Mouse (Mus musculus) neural tube, embryonic 14.5 days (tissue): ENCODE results near the gene Cplx2. TPM values are rescaled to one million over a fixed set of nuclear protein-coding genes. Genes with fewer than 3 reads are reported as not detected.
A peak's percentile ranks its signal among the peaks of the same experiment; 100 is the strongest.

Source experiments
- ATAC-seq: fragments of 200-750 bp; cut with Nextera tagmentation; 2 replicates; pipeline ENCODE4 v1.8.0; 2017; ENCODE audit warnings: low read depth, mild to moderate bottlenecking, moderate TSS enrichment, moderate library complexity
- H3K27ac ChIP-seq: fragments of 300-500 bp; sonication (generic); 2 replicates; pipeline ENCODE4 v1.5.1; 2014; ENCODE audit warnings: low read depth, mild to moderate bottlenecking, control low read depth, low read length, moderate library complexity, mixed read lengths
- H3K27me3 ChIP-seq: fragments of 300-500 bp; sonication (generic); 2 replicates; pipeline ENCODE4 v1.6.1; 2014; ENCODE audit warnings: low read length; ENCODE audit not compliant: control insufficient read depth, insufficient read depth
- H3K36me3 ChIP-seq: fragments of 300-500 bp; sonication (generic); 2 replicates; pipeline ENCODE4 v1.6.1; 2014; ENCODE audit warnings: low read length, mixed read lengths; ENCODE audit not compliant: control insufficient read depth, insufficient read depth
- H3K4me1 ChIP-seq: fragments of 300-500 bp; sonication (generic); 2 replicates; pipeline ENCODE4 v1.6.1; 2014; ENCODE audit warnings: low read length; ENCODE audit not compliant: control insufficient read depth, insufficient read depth
- H3K4me2 ChIP-seq: fragments of 300-500 bp; sonication (generic); 2 replicates; pipeline ENCODE4 v1.6.1; 2014; ENCODE audit warnings: mild to moderate bottlenecking, low read depth, low read length, control low read depth
- H3K4me3 ChIP-seq: fragments of 300-500 bp; sonication (generic); 2 replicates; pipeline ENCODE4 v1.5.1; 2014; ENCODE audit warnings: low read depth, low read length, control low read depth, mixed read lengths
- H3K9ac ChIP-seq: fragments of 300-500 bp; sonication (generic); replicated peaks from 2 replicates; pipeline ENCODE4 v1.6.1; 2014; ENCODE audit warnings: low read depth, mild to moderate bottlenecking, control low read depth, low read length, mixed read lengths
- H3K9me3 ChIP-seq: fragments of 300-500 bp; sonication (generic); 2 replicates; pipeline ENCODE4 v1.6.1; 2016; ENCODE audit warnings: low read length; ENCODE audit not compliant: control insufficient read depth
- WGBS: fragments of 180-500 bp; shearing (Covaris S2); extraction: QIAGEN DNeasy Blood & Tissue Kit; methylation state at CpG from one replicate; pipeline ENCODE4 v1.1.7; 2014; 5-methylcytosine and 5-hydroxymethylcytosine counted together
- polyA plus RNA-seq: library from polyadenylated mRNA; unstranded; fragments of >200 nt; fragmentation: Nextera tagmentation; extraction: Ambion mirVana; gene quantifications from 2 replicates; pipeline ENCODE4 v1.2.1, GENCODE M21; 2014

The Cplx2 gene
- polyA plus RNA-seq, 1 experiment from 2014 or later = 24.1 TPM

GRCm38 (mm10) chr13:54389971-54390564 lies 18.9 kb downstream of the Cplx2 start:
- no peak overlapping the region for H3K9ac ChIP-seq
- H3K4me1 ChIP-seq = peaks cover 15% of the 10 kb centered on the region
- H3K36me3 ChIP-seq = no peaks in the 10 kb centered on the region
- no peaks in the 10 kb centered on the region for H3K9me3 ChIP-seq
- no peak overlapping the region for H3K4me3 ChIP-seq
- H3K4me2 ChIP-seq = no peak overlapping the region
- H3K27ac ChIP-seq = peak overlapping the region; percentile 57; the same call in 1 of the 2 replicates
- H3K27me3 ChIP-seq = no peaks in the 10 kb centered on the region
- WGBS = 43% methylated on average over 8 of the region's 8 CpGs
- ATAC-seq = peak; percentile 80

- 60% methylated on average over 7 of the region's 7 CpGs for WGBS
- ATAC-seq = peak; percentile 58; the same call in 1 of the 2 replicates
- peaks cover 11% of the 10 kb centered on the region for H3K4me1 ChIP-seq
- H3K4me3 ChIP-seq = no peak overlapping the region
- H3K4me2 ChIP-seq = no peak overlapping the region
- peak overlapping the region; percentile 57; the same call in 1 of the 2 replicates for H3K27ac ChIP-seq
- no peak overlapping the region for H3K9ac ChIP-seq
- H3K9me3 ChIP-seq = no peaks in the 10 kb centered on the region
- H3K36me3 ChIP-seq = no peaks in the 10 kb centered on the region
- no peaks in the 10 kb centered on the region for H3K27me3 ChIP-seq
Measured at GRCm38 (mm10) chr13:54390565-54391013, 19.4 kb downstream of the Cplx2 start.

- H3K27ac ChIP-seq = no peak overlapping the region
Measured at GRCm38 (mm10) chr13:54391313-54391712, 20.2 kb downstream of the Cplx2 start.

GRCm38 (mm10) chr13:54397069-54397468 lies 25.9 kb downstream of the Cplx2 start:
- ATAC-seq = no peak
- WGBS = 52% methylated on average over 4 of the region's 4 CpGs
- no peak overlapping the region for H3K9ac ChIP-seq

More at GRCm38 (mm10) chr13:54391313-54391712, 20.2 kb downstream of the Cplx2 start:
- H3K4me3 ChIP-seq = no peak overlapping the region
- no peak for ATAC-seq
- no peaks in the 10 kb centered on the region for H3K36me3 ChIP-seq
- peaks cover 8% of the 10 kb centered on the region for H3K4me1 ChIP-seq
- no peaks in the 10 kb centered on the region for H3K9me3 ChIP-seq
- no peak overlapping the region for H3K4me2 ChIP-seq
- H3K9ac ChIP-seq = no peak overlapping the region
- 81% methylated on average over 4 of the region's 4 CpGs for WGBS
- H3K27me3 ChIP-seq = no peaks in the 10 kb centered on the region

GRCm38 (mm10) chr13:54400565-54401179 lies 29.5 kb downstream of the Cplx2 start:
- Histone ChIP-seq H3K4me1 (no peaks in the 10 kb centered on the region), H3K27me3 (no peaks in the 10 kb centered on the region), H3K27ac (no peak overlapping the region), H3K9me3 (no peaks in the 10 kb centered on the region), H3K9ac (no peak overlapping the region), H3K4me2 (no peak overlapping the region), H3K36me3 (no peaks in the 10 kb centered on the region), H3K4me3 (no peak overlapping the region)
- ATAC-seq = no peak
- 59% methylated on average over 7 of the region's 7 CpGs for WGBS

More at GRCm38 (mm10) chr13:54397069-54397468, 25.9 kb downstream of the Cplx2 start:
- Histone ChIP-seq H3K27me3 (no peaks in the 10 kb centered on the region), H3K4me1 (no peaks in the 10 kb centered on the region), H3K27ac (no peak overlapping the region), H3K36me3 (no peaks in the 10 kb centered on the region), H3K4me3 (no peak overlapping the region), H3K4me2 (no peak overlapping the region), H3K9me3 (no peaks in the 10 kb centered on the region)

GRCm38 (mm10) chr13:54401180-54401569 lies 30.0 kb downstream of the Cplx2 start:
- H3K4me1 ChIP-seq = no peaks in the 10 kb centered on the region
- 74% methylated on average over 5 of the region's 5 CpGs for WGBS
- no peak for ATAC-seq
- no peak overlapping the region for H3K27ac ChIP-seq
- no peak overlapping the region for H3K4me2 ChIP-seq
- H3K9ac ChIP-seq = no peak overlapping the region
- no peaks in the 10 kb centered on the region for H3K27me3 ChIP-seq
- H3K9me3 ChIP-seq = no peaks in the 10 kb centered on the region
- no peak overlapping the region for H3K4me3 ChIP-seq
- H3K36me3 ChIP-seq = no peaks in the 10 kb centered on the region

- no peaks in the 10 kb centered on the region for H3K27me3 ChIP-seq
- H3K4me3 ChIP-seq = no peak overlapping the region
- no peak overlapping the region for H3K4me2 ChIP-seq
- no peaks in the 10 kb centered on the region for H3K9me3 ChIP-seq
- no peak overlapping the region for H3K27ac ChIP-seq
- 81% methylated on average over 4 of the region's 4 CpGs for WGBS
- no peak for ATAC-seq
- no peaks in the 10 kb centered on the region for H3K4me1 ChIP-seq
- H3K9ac ChIP-seq = no peak overlapping the region
- H3K36me3 ChIP-seq = no peaks in the 10 kb centered on the region
Measured at GRCm38 (mm10) chr13:54402346-54402745, 31.2 kb downstream of the Cplx2 start.

GRCm38 (mm10) chr13:54403224-54404070 lies 32.3 kb downstream of the Cplx2 start:
- ATAC-seq = no peak
- Histone ChIP-seq H3K4me1 (no peaks in the 10 kb centered on the region), H3K9ac (no peak overlapping the region), H3K27me3 (no peaks in the 10 kb centered on the region), H3K36me3 (no peaks in the 10 kb centered on the region), H3K4me3 (no peak overlapping the region), H3K27ac (no peak overlapping the region), H3K9me3 (no peaks in the 10 kb centered on the region), H3K4me2 (no peak overlapping the region)
- 66% methylated on average over 17 of the region's 17 CpGs for WGBS

GRCm38 (mm10) chr13:54404205-54404604 lies 33.1 kb downstream of the Cplx2 start:
- WGBS = 75% methylated on average over 3 of the region's 3 CpGs

More at GRCm38 (mm10) chr13:54404205-54404604, 33.1 kb downstream of the Cplx2 start:
- H3K4me1 ChIP-seq = no peaks in the 10 kb centered on the region
- no peak for ATAC-seq
- no peak overlapping the region for H3K9ac ChIP-seq
- H3K4me2 ChIP-seq = no peak overlapping the region
- H3K9me3 ChIP-seq = no peaks in the 10 kb centered on the region
- no peak overlapping the region for H3K4me3 ChIP-seq
- no peaks in the 10 kb centered on the region for H3K36me3 ChIP-seq
- H3K27me3 ChIP-seq = no peaks in the 10 kb centered on the region
- H3K27ac ChIP-seq = no peak overlapping the region
